Mouse (Mus musculus): ENCODE data around the gene Zwint.

Zwint gene

DNA sequence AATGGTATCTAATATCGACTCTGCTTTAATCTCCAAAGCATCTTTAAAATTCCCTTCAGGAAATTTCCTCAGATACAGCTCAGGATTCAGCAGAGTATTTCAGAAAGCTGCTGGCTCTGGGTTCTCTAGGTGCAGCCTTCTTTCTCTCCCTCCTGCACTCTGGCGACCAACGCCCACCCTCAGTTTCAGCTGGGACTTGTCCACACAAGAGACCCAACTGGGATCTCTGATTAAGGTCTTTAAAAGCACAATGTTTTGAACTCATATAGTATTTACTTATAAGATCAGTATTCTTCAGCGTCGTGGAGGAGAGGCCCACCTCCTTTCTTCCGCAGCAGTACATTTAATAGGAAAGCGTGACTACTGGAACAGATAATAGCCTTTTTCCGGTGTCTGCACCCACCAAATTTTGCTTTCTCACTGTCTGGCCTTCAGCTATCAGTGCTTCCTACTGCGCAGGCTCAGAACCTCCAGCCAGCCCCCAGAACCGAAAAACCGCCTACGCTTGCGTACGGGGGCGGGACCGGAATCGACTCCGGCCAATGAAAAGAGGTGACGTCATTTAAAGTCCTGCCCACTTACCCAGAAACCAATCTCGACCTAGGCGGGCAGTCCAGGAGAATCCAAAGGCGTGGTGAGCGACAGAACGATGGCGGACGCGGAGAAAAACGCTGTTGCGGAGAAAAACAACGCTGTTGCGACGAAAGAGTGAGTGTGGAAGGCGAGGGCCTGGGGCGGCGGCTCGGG is at the start of gene Zwint:
Gene Zwint, plus strand, starts transcription at position 576 of the 747 bp plus-strand sequence.
- 2% methylated on average over 36 of the region's 36 CpGs for WGBS

DNA sequence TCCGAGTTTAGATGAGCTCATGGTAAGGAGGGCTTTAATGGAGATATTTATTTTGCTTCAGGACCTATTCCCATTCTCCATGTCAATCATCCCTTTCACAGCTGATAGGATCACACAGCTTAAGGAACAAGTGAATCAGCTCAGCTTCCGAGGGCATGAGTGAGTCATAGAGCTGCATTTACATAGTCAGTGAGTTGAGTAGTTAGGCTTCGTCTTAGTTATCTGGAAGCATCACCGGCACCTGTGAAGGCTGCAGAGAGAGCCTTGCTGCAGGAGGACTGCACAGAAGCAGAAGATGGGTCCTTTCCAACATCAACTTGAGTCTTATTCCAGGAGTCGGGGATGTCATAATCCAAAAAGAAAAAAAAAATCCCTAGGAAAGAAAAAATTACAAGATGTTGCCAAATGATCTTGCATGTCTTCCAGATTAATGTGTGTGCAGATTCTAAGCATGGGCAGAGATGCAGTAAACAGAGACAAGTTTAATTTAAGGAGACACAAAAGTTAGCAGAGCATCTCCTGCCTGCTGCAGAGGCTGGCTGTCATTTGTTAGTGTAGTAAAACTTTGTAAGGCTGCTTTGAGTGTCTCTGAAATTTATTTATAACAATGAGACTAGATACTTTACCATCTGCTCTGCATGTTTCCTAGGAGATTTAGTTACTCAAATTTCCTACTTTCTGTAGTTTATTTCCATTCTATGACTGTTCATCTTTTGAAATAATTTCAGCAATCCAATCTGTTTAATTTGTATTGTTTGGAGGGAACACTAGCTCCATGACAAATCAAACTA is 41.3 kb upstream of the Zwint start:
- WGBS = 45% methylated on average over 5 of the region's 5 CpGs

DNA sequence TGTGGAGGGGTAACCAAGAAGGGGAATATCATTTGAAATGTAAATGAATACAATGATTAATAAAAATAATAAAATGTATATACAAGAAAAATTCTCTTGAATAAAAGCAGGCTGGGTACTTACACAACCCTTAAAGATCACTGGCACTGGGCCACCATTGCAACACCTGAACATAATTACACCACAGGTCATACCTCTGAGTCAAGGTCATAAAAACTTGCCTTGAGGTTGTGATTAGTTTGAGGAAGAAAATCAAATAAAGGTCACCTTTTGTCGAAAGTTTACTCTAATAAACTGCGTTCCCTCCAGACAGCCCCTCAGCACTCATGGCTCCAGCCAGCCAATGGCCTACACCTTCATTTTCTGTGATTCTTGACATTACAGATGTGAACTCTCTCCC is 38.5 kb upstream of the Zwint start:
- WGBS = 92% methylated on average over 2 of the region's 2 CpGs

DNA sequence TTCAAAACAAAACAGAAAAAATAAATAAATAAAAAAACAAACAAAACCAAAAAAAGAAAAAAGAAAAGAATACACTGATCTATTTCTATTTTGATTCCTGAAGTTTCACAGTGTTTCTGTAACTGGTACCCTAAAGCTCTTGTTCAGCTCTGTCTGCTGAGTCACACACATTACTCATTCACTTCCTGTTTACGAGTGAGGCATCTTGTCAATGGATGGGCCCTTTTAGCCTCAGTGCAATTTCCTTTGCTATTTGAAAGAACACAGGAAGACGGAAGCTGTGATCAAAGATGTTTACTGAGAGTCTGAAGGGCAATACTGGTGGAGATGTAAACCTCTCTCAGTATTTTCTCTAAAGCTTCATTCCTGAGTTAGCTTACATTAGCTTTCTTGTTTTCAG is 34.1 kb upstream of the Zwint start:
- WGBS = 40% methylated on average over 2 of the region's 2 CpGs

DNA sequence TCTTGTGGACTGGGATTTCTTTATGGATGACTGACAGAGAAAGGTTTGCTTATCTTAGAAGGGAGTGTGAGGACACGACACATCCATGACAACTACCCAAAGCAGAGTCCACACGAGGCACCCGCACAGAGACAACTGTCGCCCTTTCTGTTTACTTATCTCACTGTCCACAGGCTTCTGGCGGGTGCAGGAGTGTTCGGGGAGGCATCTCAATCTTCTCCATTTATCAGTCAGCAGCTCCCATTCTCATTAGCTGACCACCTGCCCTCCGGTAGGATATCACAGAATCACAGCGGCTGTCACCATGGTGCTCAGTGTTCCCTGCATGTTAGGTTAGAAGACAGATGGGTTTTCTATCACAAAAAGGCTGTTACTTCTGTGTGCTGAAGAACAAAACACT is 31.1 kb upstream of the Zwint start:
- WGBS = 83% methylated on average over 8 of the region's 8 CpGs

GRCm38 (mm10) chr10:72634125-72634524 is 20.5 kb upstream of the Zwint start:
- 77% methylated on average over 5 of the region's 5 CpGs for WGBS

- 60% methylated on average over 6 of the region's 6 CpGs for WGBS
Observed at GRCm38 (mm10) chr10:72650867-72651266, 3.8 kb upstream of the Zwint start.

DNA sequence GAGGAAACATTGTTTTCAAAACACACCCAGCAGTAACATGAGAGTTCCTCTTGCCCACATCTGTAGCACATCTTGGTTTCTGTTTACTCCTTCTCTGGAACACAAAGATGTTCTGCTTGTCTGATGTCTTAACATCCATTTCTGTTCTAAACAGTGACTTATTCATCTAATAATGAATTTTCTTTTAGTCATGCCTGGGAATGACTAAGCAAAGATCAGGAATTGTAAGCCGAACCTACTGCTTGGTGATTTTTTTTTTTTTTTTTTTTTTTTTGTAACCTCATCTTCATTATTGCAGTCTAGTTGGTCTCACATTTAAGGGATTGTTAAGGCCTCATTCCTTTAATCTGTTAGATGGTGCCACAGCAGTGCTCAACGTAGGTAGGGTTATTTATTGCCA is 848 bp upstream of the Zwint start:
- 83% methylated on average over 2 of the region's 2 CpGs for WGBS

DNA sequence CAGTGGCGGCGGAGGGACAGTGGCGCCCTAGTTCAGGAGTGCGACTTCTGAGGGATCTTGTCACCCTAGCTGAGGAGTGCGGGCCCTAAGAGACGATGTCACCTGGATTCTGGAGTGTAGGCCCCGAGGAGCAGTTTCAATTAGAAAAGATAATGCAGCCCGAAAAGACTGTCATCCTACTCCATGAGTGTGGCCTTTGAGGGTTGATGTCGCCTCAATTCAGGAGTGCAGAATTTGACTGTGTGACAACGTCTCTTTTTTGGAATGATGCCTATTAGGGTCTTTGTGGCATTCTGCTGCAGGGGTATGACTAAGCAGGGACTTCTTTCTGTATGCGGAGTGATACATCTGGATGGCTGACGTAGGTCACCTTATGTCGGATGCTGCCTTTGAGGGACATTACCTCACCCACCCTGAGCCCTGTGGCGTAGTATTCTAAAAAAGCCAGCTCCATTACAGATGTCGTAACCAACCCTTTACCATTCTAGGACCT is 418 bp downstream of the Zwint start:
- under 1% methylated on average over 15 of the region's 15 CpGs for WGBS

GRCm38 (mm10) chr10:72659198-72659597 is 4.6 kb downstream of the Zwint start:
- WGBS = 86% methylated on average over 5 of the region's 5 CpGs

DNA sequence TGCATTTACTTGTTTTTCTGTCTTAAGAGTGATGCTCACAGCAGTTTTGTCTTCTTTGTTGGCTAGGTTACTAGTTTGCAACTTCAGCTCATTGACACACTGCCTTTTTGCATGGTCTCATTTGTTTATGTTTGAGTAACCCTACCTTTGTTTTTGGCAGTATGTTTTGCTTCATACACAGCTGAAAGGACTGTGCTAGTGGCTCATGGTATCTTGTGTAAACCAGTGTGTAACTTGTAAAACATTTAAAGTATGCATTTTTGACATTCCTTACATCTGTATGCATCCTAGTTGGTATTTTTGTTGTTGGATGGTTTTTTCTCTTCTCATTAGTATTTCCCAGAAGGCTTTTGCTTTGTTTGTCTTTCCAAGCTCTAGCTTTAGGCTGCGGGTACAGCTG is 5.7 kb downstream of the Zwint start:
- 80% methylated on average over 1 of the region's 1 CpGs for WGBS

DNA sequence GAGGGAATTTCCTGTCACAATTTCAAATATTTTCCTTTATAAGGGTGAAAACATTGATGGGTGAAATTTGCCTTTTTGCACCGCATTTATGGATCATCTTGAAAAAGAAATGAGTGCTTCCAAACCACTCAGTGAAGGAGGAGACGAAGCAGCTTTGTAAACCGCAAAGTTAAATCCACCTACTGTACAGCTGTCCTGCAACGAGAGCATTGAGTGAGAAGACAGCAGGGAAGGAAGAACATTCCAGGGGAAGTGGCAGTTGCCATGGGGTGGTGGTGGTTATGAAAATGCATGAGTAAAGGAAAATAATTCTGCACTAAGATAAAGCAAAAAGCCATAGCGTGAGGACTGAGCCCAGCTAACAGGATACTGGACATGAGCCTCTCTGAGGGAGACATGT is 13.2 kb downstream of the Zwint start:
- 58% methylated on average over 5 of the region's 5 CpGs for WGBS

GRCm38 (mm10) chr10:72669086-72669485 is 14.4 kb downstream of the Zwint start:
- 37% methylated on average over 1 of the region's 1 CpGs for WGBS

- 89% methylated on average over 6 of the region's 6 CpGs for WGBS
Observed at GRCm38 (mm10) chr10:72675971-72676370, 21.3 kb downstream of the Zwint start.

GRCm38 (mm10) chr10:72676550-72676949 is 21.9 kb downstream of the Zwint start:
- WGBS = 88% methylated on average over 1 of the region's 1 CpGs

DNA sequence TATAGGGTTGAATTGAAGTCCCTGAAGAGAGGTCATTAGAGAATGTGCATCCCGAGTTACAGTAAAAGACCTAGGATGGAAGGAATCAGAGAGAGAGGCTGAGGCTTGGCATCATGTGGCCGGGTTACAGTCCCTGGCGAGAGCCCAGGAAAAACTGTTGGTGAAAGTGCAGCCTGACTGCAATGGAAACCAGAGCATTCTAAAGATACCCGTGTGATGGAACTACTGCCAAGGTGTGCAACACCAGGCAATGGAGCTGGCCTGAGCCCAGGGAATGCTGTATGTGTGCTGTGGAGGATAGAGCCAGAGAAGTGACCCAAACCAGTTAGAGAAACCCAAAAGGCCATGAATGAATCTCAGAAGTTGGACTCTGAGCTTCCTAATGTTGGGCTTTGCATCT is 24.4 kb downstream of the Zwint start:
- 79% methylated on average over 4 of the region's 4 CpGs for WGBS

DNA sequence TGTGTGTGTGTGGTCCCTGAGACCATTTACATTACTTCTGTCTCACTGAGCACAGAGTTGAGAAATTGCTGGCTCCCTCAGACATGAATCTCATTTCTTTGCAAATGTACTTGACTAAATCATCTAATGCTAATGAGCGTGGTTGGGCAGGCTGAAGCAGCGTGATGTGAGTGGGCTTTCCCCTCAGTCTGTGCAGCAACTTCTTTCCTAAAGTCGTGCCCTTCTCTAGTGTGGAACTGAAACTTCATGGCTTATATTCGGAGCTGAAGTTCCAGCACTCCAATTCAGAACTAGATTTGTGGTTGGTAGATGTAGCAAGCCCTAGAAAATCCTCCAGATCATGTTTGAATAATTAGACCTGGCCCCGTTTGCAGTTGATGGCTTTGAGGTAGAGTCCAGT is 46.4 kb downstream of the Zwint start:
- 54% methylated on average over 5 of the region's 5 CpGs for WGBS

DNA sequence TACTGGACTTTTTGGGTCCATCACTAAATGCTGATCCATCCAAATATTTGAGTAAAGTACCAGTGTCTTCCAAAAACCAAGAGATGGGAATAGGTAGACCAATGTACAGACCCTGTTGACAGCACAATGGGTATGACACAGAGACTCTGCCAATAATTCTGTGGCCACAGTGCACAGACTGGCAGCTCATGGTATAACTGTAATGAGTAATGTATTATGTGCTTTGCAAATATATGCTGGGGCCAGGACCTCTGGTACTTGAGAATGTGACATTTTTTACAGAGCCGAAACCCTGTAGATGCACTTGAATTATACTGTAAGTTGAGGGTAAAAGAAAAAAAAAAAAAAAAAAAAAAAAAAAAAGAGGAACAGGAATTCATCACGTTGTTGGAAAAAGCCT is 59.1 kb downstream of the Zwint start:
- 61% methylated on average over 2 of the region's 2 CpGs for WGBS

Data from cerebral cortex, adult 2 months (tissue).